In the genomic region with DNA sequence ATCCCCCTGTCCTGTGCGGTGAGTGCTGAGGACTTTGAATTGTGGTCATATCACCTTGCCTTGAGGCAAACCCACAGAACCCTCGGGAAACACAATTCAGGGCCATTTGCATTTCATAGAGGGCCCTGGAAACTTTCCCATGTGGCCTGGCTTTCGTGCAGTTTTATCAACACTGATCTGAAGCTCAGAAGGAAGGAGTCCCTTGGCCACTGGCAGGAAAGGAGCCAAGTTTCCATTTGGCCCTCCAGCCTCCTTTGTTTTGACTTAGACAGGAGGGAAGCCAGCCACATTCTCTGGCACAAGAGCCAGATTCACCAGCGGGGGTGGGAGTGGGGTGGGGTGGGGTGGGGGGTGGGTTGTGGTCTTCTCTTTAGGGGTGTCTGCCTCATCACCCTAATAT, we compare ENCODE assay signal across 9 mouse cellular contexts. TPM values are rescaled to one million over a fixed set of nuclear protein-coding genes. Genes with fewer than 3 reads are reported as not detected.
DNase-seq lines count a peak whose midpoint lies in the region; ATAC-seq and TF ChIP-seq lines count a peak whose summit lies in the region.
"Had no signal": no experiment of that assay in that cellular context is flagged by ENCODE, and none has a peak within 500 bp of the region (broad histone marks: within the 10 kb centered on the region; RNA-seq: fewer than 3 reads in every experiment).

No protein-coding gene starts in this region.

- 19% methylated on average over 4 of the region's 4 CpGs for WGBS in intestine, embryonic 14.5 days
- 14% methylated on average over 4 of the region's 4 CpGs for WGBS in intestine, postnatal 0 days
- WGBS in lung, embryonic 16.5 days, result 17% methylated on average over 4 of the region's 4 CpGs
- 42% methylated on average over 4 of the region's 4 CpGs for WGBS in thymus, adult 2 months

- no peak for DNase-seq in intestine, embryonic 14.5 days (ENCODE audit: low spot score)
- peak; percentile 60 to 71 for DNase-seq in adrenal gland, postnatal 36 days
- DNase-seq in heart, postnatal 14 days, result peak; percentile 65 to 72
- no peak for DNase-seq in thymus, adult 2 months
- DNase-seq in layer of hippocampus, adult 9-11 months, result no peak
- DNase-seq: liver, embryonic 13.5 days had no signal

- H3K9ac ChIP-seq in intestine, embryonic 14.5 days (ENCODE audit: low read length), result no peak overlapping the region
- H3K9ac ChIP-seq in intestine, postnatal 0 days (ENCODE audit: low read depth, low read length), result no peak overlapping the region
- H3K9ac ChIP-seq in lung, embryonic 16.5 days (ENCODE audit: low read length), result no peak overlapping the region
- H3K9ac ChIP-seq: liver, embryonic 13.5 days had no signal

- H3K9me3 ChIP-seq in intestine, embryonic 14.5 days (ENCODE audit: control insufficient read depth, low read length), result no peaks in the 10 kb centered on the region
- H3K9me3 ChIP-seq in intestine, postnatal 0 days (ENCODE audit: control insufficient read depth), result no peaks in the 10 kb centered on the region
- H3K9me3 ChIP-seq in lung, embryonic 16.5 days (ENCODE audit: control insufficient read depth, low read length), result no peaks in the 10 kb centered on the region
- H3K9me3 ChIP-seq: liver, embryonic 13.5 days had no signal

- no peak for TF ChIP-seq POLR2A in thymus, adult 2 months (IDR thresholded peaks at IDR 0.05; ENCODE audit: control insufficient read depth, extremely low read depth, insufficient read depth, low read length, poor library complexity)

- TF ChIP-seq CTCF in intestine, postnatal 0 days (IDR thresholded peaks at IDR 0.05; ENCODE audit: low read depth), result no peak
- no peak for TF ChIP-seq CTCF in thymus, adult 2 months (IDR thresholded peaks at IDR 0.05; ENCODE audit: borderline replicate concordance, control insufficient read depth, extremely low read depth, insufficient read depth, low read length, poor library complexity)

- H3K4me1 ChIP-seq in intestine, embryonic 14.5 days (replicated peaks; ENCODE audit: control insufficient read depth, insufficient read depth, low read length), result peaks cover 9% of the 10 kb centered on the region
- H3K4me1 ChIP-seq in intestine, postnatal 0 days (replicated peaks; ENCODE audit: control insufficient read depth, insufficient read depth, low read length), result no peaks in the 10 kb centered on the region
- peaks cover 6% of the 10 kb centered on the region; the same call in 1 of the 2 replicates for H3K4me1 ChIP-seq in lung, embryonic 16.5 days (replicated peaks; ENCODE audit: control insufficient read depth, insufficient read depth, low read length)
- no peaks in the 10 kb centered on the region; the same call in 1 of the 2 replicates for H3K4me1 ChIP-seq in thymus, adult 2 months (replicated peaks; ENCODE audit: control insufficient read depth, insufficient read depth, low read length)

- H3K4me3 ChIP-seq in intestine, embryonic 14.5 days (ENCODE audit: low read depth, low read length), result no peak overlapping the region
- no peak overlapping the region for H3K4me3 ChIP-seq in intestine, postnatal 0 days (ENCODE audit: low read depth, low read length)
- no peak overlapping the region for H3K4me3 ChIP-seq in lung, embryonic 16.5 days (ENCODE audit: low read length)
- H3K4me3 ChIP-seq in thymus, adult 2 months (ENCODE audit: control insufficient read depth, insufficient read depth, low read length), result no peak overlapping the region
- H3K4me3 ChIP-seq: liver, embryonic 13.5 days had no signal

- H3K27ac ChIP-seq in intestine, embryonic 14.5 days (ENCODE audit: low read depth), result peak overlapping the region; percentile 38; the same call in 1 of the 2 replicates
- H3K27ac ChIP-seq in intestine, postnatal 0 days (ENCODE audit: low read depth, low read length), result no peak overlapping the region
- H3K27ac ChIP-seq in lung, embryonic 16.5 days (ENCODE audit: low read length), result 0 out of 2 replicates have a peak overlapping the region, but pooled peaks have one; percentile 14
- H3K27ac ChIP-seq in thymus, adult 2 months (ENCODE audit: control insufficient read depth, insufficient read depth, low read length), result no peak overlapping the region
- H3K27ac ChIP-seq: liver, embryonic 13.5 days had no signal

- no peaks in the 10 kb centered on the region for H3K27me3 ChIP-seq in intestine, embryonic 14.5 days (replicated peaks; ENCODE audit: control insufficient read depth, insufficient read depth, low read length)
- no peaks in the 10 kb centered on the region for H3K27me3 ChIP-seq in intestine, postnatal 0 days (replicated peaks; ENCODE audit: control insufficient read depth, insufficient read depth, low read length)
- no peaks in the 10 kb centered on the region for H3K27me3 ChIP-seq in lung, embryonic 16.5 days (ENCODE audit: control insufficient read depth, insufficient read depth, low read depth, low read length)
- no peaks in the 10 kb centered on the region for H3K27me3 ChIP-seq in thymus, adult 2 months (ENCODE audit: control insufficient read depth, insufficient read depth, low read length)
- H3K27me3 ChIP-seq: liver, embryonic 13.5 days had no signal

- H3K36me3 ChIP-seq in intestine, embryonic 14.5 days (ENCODE audit: control insufficient read depth, insufficient read depth, low read length), result no peaks in the 10 kb centered on the region
- no peaks in the 10 kb centered on the region for H3K36me3 ChIP-seq in intestine, postnatal 0 days (ENCODE audit: control insufficient read depth, insufficient read depth)
- H3K36me3 ChIP-seq in lung, embryonic 16.5 days (ENCODE audit: control insufficient read depth, insufficient read depth, low read length), result no peaks in the 10 kb centered on the region
- H3K36me3 ChIP-seq in thymus, adult 2 months (ENCODE audit: control insufficient read depth, insufficient read depth, low read length), result no peaks in the 10 kb centered on the region
- H3K36me3 ChIP-seq: liver, embryonic 13.5 days had no signal

- H3K4me2 ChIP-seq in intestine, embryonic 14.5 days (ENCODE audit: low read length), result no peak overlapping the region
- H3K4me2 ChIP-seq in intestine, postnatal 0 days (replicated peaks; ENCODE audit: low read depth), result no peak overlapping the region
- H3K4me2 ChIP-seq in lung, embryonic 16.5 days (ENCODE audit: low read depth, low read length), result no peak overlapping the region
- H3K4me2 ChIP-seq: liver, embryonic 13.5 days had no signal

- intact Hi-C loops in heart, postnatal 14 days (cut with DNase I), result no loop called here

- ATAC-seq in intestine, embryonic 14.5 days (replicated peaks; ENCODE audit: low FRiP score, low TSS enrichment, low read depth), result no peak
- ATAC-seq in intestine, postnatal 0 days, result no peak
- peak; percentile 54; the same call in 1 of the 2 replicates for ATAC-seq in lung, embryonic 16.5 days (ENCODE audit: low read depth)
- no peak for ATAC-seq in inflammation-experienced regulatory T-cells, adult 6 months

RNA-seq across cellular contexts. Expression of a gene that starts 41.4 kb away (rescaled TPM):
- polyA plus RNA-seq in intestine, embryonic 14.5 days (2014; fragmentation: Nextera tagmentation; extraction: Ambion mirVana), result 12.4 and 14.0 TPM in 2 replicates
- polyA plus RNA-seq in intestine, postnatal 0 days (2015; fragmentation: Nextera tagmentation; extraction: Ambion mirVana), result 4.2 and 5.0 TPM in 2 replicates
- total RNA-seq in adrenal gland, postnatal 36 days (2021), result 10 to 100 TPM; 11.5 to 15.1 TPM
- 1 to 10 TPM; 6.5 to 7.4 TPM for total RNA-seq in heart, postnatal 14 days (2021)
- polyA plus RNA-seq in lung, embryonic 16.5 days (2015; fragmentation: Nextera tagmentation; extraction: Ambion mirVana), result 20.5 and 21.6 TPM in 2 replicates
- polyA plus RNA-seq in inflammation-experienced regulatory T-cells, adult 6 months (2017; shearing (Covaris generic)), result 10 to 100 TPM; 10.0 to 15.1 (median 14.4) TPM
- polyA plus RNA-seq in thymus, adult 2 months (2012; rRNA removed), result 24.5 and 29.7 TPM in 2 replicates

Comparison
In these comparisons a context has a peak if more than half of its experiments do, and no peak if none do; other contexts are left out.
1. H3K27ac ChIP-seq: peak in intestine, embryonic 14.5 days (single experiment) and lung, embryonic 16.5 days (single experiment); none in intestine, postnatal 0 days (single experiment) and thymus, adult 2 months (single experiment).
2. DNase-seq: peak in adrenal gland, postnatal 36 days (2 of 2) and heart, postnatal 14 days (2 of 2); none in intestine, embryonic 14.5 days (single experiment), thymus, adult 2 months (single experiment) and layer of hippocampus, adult 9-11 months (single experiment).